Mouse (Mus musculus) heart, embryonic 14.5 days (tissue): ENCODE results near the gene Fgf8. TPM values are rescaled to one million over a fixed set of nuclear protein-coding genes. Genes with fewer than 3 reads are reported as not detected.

Experiments
- ATAC-seq: fragments of 200-750 bp; cut with Nextera tagmentation; 2 replicates; pipeline ENCODE4 v1.8.0; 2017; ENCODE audit warnings: low read depth, moderate TSS enrichment; ENCODE audit not compliant: insufficient number of reproducible peaks, insufficient read depth, low FRiP score
- H3K27ac ChIP-seq, 2 experiments: fragments of 200-500 bp in 1 of 2; fragments of 300-500 bp in 1 of 2; sonication (generic) in 1 of 2; replicated peaks in 1 of 2; 2 replicates each; pipeline ENCODE4 v1.5.1; 2012 to 2014; ENCODE audit warnings: low read depth in 2 of 2, low read length in 2 of 2, control low read depth in 1 of 2, mild to moderate bottlenecking in 1 of 2, mixed read lengths in 1 of 2; ENCODE audit not compliant: control insufficient read depth in 1 of 2, insufficient read depth in 1 of 2
- H3K27me3 ChIP-seq: fragments of 300-500 bp; sonication (generic); 2 replicates; pipeline ENCODE4 v1.6.1; 2014; ENCODE audit warnings: mild to moderate bottlenecking, low read length, control low read depth; ENCODE audit not compliant: control insufficient read depth, insufficient read depth
- H3K36me3 ChIP-seq: fragments of 300-500 bp; sonication (generic); 2 replicates; pipeline ENCODE4 v1.6.1; 2014; ENCODE audit warnings: mild to moderate bottlenecking, control low read depth, low read length, mixed read lengths; ENCODE audit not compliant: control insufficient read depth, insufficient read depth
- H3K4me1 ChIP-seq, 2 experiments: fragments of 200-500 bp in 1 of 2; fragments of 300-500 bp in 1 of 2; sonication (generic) in 1 of 2; 2 replicates each; pipeline ENCODE4 v1.6.1; 2012 to 2014; ENCODE audit warnings: low read length in 2 of 2, control low read depth in 1 of 2, mixed read lengths in 1 of 2; ENCODE audit not compliant: control insufficient read depth in 2 of 2, insufficient read depth in 2 of 2
- H3K4me2 ChIP-seq: fragments of 300-500 bp; sonication (generic); 2 replicates; pipeline ENCODE4 v1.6.1; 2014; ENCODE audit warnings: mild to moderate bottlenecking, low read length
- H3K4me3 ChIP-seq, 2 experiments: fragments of 200-500 bp in 1 of 2; fragments of 300-500 bp in 1 of 2; sonication (generic) in 1 of 2; 2 replicates each; pipeline ENCODE4 v1.5.1; 2012 to 2014; ENCODE audit warnings: low read length in 2 of 2, mild to moderate bottlenecking in 2 of 2, control low read depth in 1 of 2, low read depth in 1 of 2, moderate library complexity in 1 of 2; ENCODE audit not compliant: control insufficient read depth in 1 of 2, insufficient read depth in 1 of 2
- H3K9ac ChIP-seq: fragments of 300-500 bp; sonication (generic); 2 replicates; pipeline ENCODE4 v1.6.1; 2014; ENCODE audit warnings: mild to moderate bottlenecking, low read length
- H3K9me3 ChIP-seq: fragments of 300-500 bp; sonication (generic); 2 replicates; pipeline ENCODE4 v1.6.1; 2016; ENCODE audit warnings: low read length, control low read depth; ENCODE audit not compliant: control insufficient read depth
- WGBS: fragments of 180-500 bp; shearing (Covaris S2); extraction: QIAGEN DNeasy Blood & Tissue Kit; methylation state at CpG from one replicate; pipeline ENCODE4 v1.1.7; 2014; 5-methylcytosine and 5-hydroxymethylcytosine counted together
- polyA plus RNA-seq: library from polyadenylated mRNA; unstranded; fragments of >200 nt; fragmentation: Nextera tagmentation; extraction: Ambion mirVana; gene quantifications from 2 replicates; pipeline ENCODE4 v1.2.1, GENCODE M21; 2014

Fgf8 gene
- polyA plus RNA-seq, 1 experiment from 2014 or later = 0.46 TPM

DNA sequence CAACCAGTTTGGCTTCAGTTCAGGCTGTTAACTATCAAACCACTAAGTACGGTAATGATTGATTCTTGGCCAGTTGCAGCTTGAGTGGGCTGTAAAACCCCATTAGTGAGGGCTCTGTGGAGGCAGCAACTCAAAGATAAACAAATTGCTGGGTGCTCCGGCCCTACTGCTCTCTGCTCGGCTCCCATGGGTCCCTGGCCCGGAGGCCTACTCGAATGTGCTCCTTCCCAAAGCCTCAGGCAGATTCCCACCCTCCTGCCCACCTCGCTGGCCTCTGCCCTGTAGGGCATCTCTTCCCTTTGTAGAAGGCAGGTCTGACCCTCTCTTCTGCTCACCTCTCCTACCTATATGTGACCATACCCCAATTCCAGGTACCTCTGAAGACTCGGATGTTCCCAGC, 8.0 kb downstream of the Fgf8 start:
- 47% methylated on average over 7 of the region's 7 CpGs for WGBS

GRCm38 (mm10) chr19:45734191-45734590, 8.5 kb downstream of the Fgf8 start:
- H3K36me3 ChIP-seq = no peaks in the 10 kb centered on the region
- ATAC-seq = no peak
- 70% methylated on average over 5 of the region's 5 CpGs for WGBS
- no peak overlapping the region for H3K4me2 ChIP-seq
- peaks cover 73% of the 10 kb centered on the region for H3K27me3 ChIP-seq
- H3K9ac ChIP-seq = no peak overlapping the region
- no peak overlapping the region for H3K27ac ChIP-seq
- no peak overlapping the region for H3K4me3 ChIP-seq
- peaks cover 7 to 10% of the 10 kb centered on the region in 2 experiments; a peak in 2 of 4 replicates for H3K4me1 ChIP-seq
- H3K9me3 ChIP-seq = no peaks in the 10 kb centered on the region

More for the DNA sequence above, 8.0 kb downstream of the Fgf8 start:
- no peak for ATAC-seq
- H3K36me3 ChIP-seq = no peaks in the 10 kb centered on the region
- no peak overlapping the region for H3K4me3 ChIP-seq
- peaks cover 7 to 10% of the 10 kb centered on the region in 2 experiments; a peak in 2 of 4 replicates for H3K4me1 ChIP-seq
- H3K27me3 ChIP-seq = peaks cover 78% of the 10 kb centered on the region
- no peaks in the 10 kb centered on the region for H3K9me3 ChIP-seq
- no peak overlapping the region for H3K9ac ChIP-seq
- no peak overlapping the region for H3K27ac ChIP-seq
- H3K4me2 ChIP-seq = no peak overlapping the region

DNA sequence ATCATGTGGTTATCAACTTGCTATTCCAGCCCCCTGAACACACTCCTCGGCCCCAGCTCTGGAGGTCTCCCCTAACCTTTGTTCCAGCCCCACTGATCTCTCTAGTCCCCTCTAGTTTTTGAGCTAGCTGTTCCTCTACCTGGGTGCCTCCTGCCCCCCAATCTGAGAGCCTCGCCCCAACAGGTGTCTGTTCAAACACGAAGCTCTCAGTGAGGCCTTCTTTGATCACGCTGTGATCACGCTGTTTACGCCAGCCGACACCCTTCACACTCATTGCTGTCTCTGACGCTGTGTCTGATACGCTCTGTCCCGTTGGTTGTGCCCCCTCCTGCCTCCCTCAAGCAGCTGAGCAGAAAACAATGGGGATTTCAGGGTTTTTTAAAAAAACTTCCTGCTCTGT, 9.2 kb downstream of the Fgf8 start:
- Histone ChIP-seq H3K27me3 (peaks cover 66% of the 10 kb centered on the region), H3K4me3 (no peak overlapping the region), H3K4me1 (peaks cover 7 to 10% of the 10 kb centered on the region in 2 experiments; a peak in 2 of 4 replicates), H3K4me2 (no peak overlapping the region), H3K36me3 (no peaks in the 10 kb centered on the region), H3K9ac (no peak overlapping the region), H3K9me3 (no peaks in the 10 kb centered on the region), H3K27ac (no peak overlapping the region)
- ATAC-seq = no peak
- WGBS = 29% methylated on average over 10 of the region's 10 CpGs

GRCm38 (mm10) chr19:45731658-45732057, 11.1 kb downstream of the Fgf8 start:
- WGBS = 71% methylated on average over 7 of the region's 7 CpGs
- Histone ChIP-seq H3K27me3 (peaks cover 48% of the 10 kb centered on the region), H3K4me3 (no peak overlapping the region), H3K27ac (no peak overlapping the region), H3K9ac (no peak overlapping the region), H3K4me2 (no peak overlapping the region), H3K4me1 (peaks cover 2 to 3% of the 10 kb centered on the region in 2 experiments; a peak in 1 of 4 replicates), H3K9me3 (no peaks in the 10 kb centered on the region), H3K36me3 (no peaks in the 10 kb centered on the region)
- no peak for ATAC-seq

- Histone ChIP-seq H3K4me1 (peaks cover 0 to 3% of the 10 kb centered on the region in 2 experiments; a peak in 2 of 4 replicates), H3K27me3 (peaks cover 32% of the 10 kb centered on the region), H3K36me3 (no peaks in the 10 kb centered on the region), H3K9me3 (no peaks in the 10 kb centered on the region), H3K9ac (no peak overlapping the region), H3K27ac (no peak overlapping the region), H3K4me2 (no peak overlapping the region), H3K4me3 (no peak overlapping the region)
- WGBS = 72% methylated on average over 8 of the region's 8 CpGs
- ATAC-seq = no peak
Measured at GRCm38 (mm10) chr19:45730042-45730441, 12.7 kb downstream of the Fgf8 start.

DNA sequence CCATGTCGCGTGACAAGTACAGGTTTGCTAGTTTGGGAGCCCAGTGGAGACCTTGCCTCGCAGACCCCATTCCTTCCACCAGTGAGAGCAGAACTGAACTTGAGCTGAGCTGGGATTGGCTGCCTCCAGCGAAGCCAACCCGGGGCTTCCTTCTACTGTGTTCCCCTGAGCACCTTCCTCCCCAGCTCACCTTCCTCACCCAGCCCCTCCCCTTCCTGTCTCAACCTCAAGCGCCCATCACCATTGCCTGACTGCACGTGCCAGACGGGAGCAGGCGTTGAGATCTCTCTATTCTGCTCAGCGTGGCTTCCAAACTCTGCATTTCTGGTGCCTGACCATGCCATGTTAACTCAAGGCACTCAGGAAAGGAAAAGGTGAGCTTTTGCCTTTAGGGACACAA, 15.5 kb downstream of the Fgf8 start:
- no peaks in the 10 kb centered on the region for H3K36me3 ChIP-seq
- H3K4me1 ChIP-seq = no peaks in the 10 kb centered on the region; a peak in 1 of 4 replicates
- H3K27me3 ChIP-seq = peaks cover 5% of the 10 kb centered on the region; the same call in 1 of the 2 replicates
- no peak overlapping the region for H3K4me2 ChIP-seq
- WGBS = 67% methylated on average over 10 of the region's 10 CpGs
- H3K4me3 ChIP-seq = no peak overlapping the region
- no peak overlapping the region for H3K27ac ChIP-seq
- no peak overlapping the region for H3K9ac ChIP-seq
- no peak for ATAC-seq
- H3K9me3 ChIP-seq = no peaks in the 10 kb centered on the region

DNA sequence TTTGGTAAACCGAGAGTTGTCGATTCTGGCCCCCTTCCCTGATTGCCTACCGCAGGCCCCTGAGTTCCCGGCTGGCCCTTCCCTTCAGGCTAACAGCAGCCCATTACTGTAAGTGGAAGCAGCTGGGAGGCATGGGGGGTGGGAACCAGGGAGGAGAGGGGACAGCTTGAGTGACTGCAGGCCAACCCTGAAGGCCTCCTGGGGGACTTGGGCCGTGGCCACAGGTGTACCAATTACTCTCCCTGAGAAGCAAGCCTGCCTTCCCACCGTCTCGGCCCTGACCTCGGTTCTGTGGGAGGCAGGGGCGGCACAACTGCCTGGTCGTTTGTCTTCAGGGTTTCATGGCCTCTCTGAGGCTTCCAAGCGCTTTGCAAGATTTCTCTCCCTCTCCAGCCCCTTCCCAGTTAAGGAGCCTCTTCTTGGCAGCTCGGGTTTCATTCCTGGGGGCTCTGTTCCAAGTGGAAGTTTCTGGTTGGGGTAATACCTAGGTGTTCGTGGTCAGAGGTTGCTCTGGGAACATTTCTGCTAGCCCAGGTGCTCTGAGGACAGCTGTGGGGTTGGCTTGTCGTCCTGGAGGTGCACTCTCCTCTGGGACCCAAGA, 16.9 kb downstream of the Fgf8 start:
- no peaks in the 10 kb centered on the region for H3K36me3 ChIP-seq
- no peaks in the 10 kb centered on the region; a peak in 1 of 4 replicates for H3K4me1 ChIP-seq
- no peaks in the 10 kb centered on the region for H3K27me3 ChIP-seq
- H3K4me3 ChIP-seq = no peak overlapping the region
- no peak for ATAC-seq
- 45% methylated on average over 14 of the region's 14 CpGs for WGBS
- no peak overlapping the region for H3K9ac ChIP-seq
- no peak overlapping the region for H3K4me2 ChIP-seq
- no peak overlapping the region for H3K27ac ChIP-seq
- no peaks in the 10 kb centered on the region for H3K9me3 ChIP-seq

GRCm38 (mm10) chr19:45722188-45722587, 20.5 kb downstream of the Fgf8 start:
- Histone ChIP-seq H3K4me1 (peaks cover 3 to 13% of the 10 kb centered on the region in 2 experiments), H3K4me3 (no peak overlapping the region), H3K27ac (no peak overlapping the region), H3K9me3 (no peaks in the 10 kb centered on the region), H3K9ac (no peak overlapping the region), H3K36me3 (no peaks in the 10 kb centered on the region), H3K27me3 (no peaks in the 10 kb centered on the region), H3K4me2 (no peak overlapping the region)
- no peak for ATAC-seq
- 72% methylated on average over 5 of the region's 5 CpGs for WGBS
